Mouse (Mus musculus): ENCODE measurements at regions not wholly inside any gene's neighbourhood (a gene's known extent, or its start where the extent isn't known, plus 50 kb on each side); places are given as distances from the start of the nearest gene placed in this dataset.

DNA sequence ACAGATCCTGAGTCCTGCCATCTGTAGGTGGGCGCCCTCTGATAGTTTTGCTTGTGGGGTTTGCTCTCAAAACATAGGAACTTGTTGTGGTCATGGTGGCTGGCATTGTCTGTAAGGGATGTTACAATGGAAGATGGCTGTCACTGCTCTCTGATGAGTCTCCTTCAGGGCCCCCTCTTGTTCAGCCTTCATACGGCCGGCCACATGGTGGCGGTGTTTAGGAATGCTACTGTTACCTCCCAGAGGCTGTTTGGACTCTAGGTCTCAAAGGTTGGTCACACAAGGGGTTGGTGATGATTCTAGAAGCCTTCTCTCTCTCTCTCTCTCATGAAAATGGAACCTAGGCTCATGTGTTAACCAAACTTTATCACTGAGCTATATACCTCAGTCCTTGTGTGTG is 137.0 kb downstream of the Nufip1 start:
- ATAC-seq (ENCODE audit: insufficient number of reproducible peaks, insufficient read depth, low FRiP score, low read depth), result no peak
- Histone ChIP-seq H3K9me3 (ENCODE audit: control insufficient read depth, low read length) (no peaks in the 10 kb centered on the region), H3K27ac (replicated peaks in 1 of 2; ENCODE audit: control insufficient read depth in 1 of 2, insufficient read depth in 1 of 2, low read depth in 2 of 2, low read length in 2 of 2) (no peak overlapping the region), H3K4me1 (ENCODE audit: control insufficient read depth in 2 of 2, insufficient read depth in 2 of 2, low read length in 2 of 2) (0 out of 4 replicates have a peak, but pooled peaks cover 0 to 3% of the 10 kb centered on the region in 2 experiments), H3K9ac (ENCODE audit: low read length) (no peak overlapping the region), H3K36me3 (ENCODE audit: control insufficient read depth, insufficient read depth, low read length) (no peaks in the 10 kb centered on the region), H3K4me2 (ENCODE audit: low read length) (no peak overlapping the region), H3K27me3 (ENCODE audit: control insufficient read depth, insufficient read depth, low read length) (no peaks in the 10 kb centered on the region), H3K4me3 (ENCODE audit: control insufficient read depth in 1 of 2, insufficient read depth in 1 of 2, low read depth in 1 of 2, low read length in 2 of 2) (no peak overlapping the region)
- WGBS, result 79% methylated on average over 4 of the region's 4 CpGs

DNA sequence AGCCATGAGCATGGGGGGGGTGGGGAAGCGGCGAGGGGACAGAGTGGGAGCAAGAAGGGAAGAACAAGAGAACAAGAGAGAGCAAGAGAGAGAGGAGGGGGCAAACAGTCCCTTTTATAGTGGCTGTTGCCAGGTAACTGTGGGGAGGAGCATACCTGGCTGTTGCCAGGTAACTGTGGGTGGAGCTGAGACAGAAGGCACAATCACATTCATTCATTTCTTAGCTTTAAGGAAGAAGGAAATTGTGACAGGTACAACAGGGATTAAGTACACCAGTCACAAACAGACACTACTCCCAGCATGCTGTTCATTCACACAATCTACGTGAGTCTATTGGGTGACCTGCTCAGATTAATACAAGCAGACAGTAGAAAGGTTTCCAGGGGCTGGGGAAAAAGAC is 143.2 kb downstream of the Nufip1 start:
- no peak for ATAC-seq (ENCODE audit: insufficient number of reproducible peaks, insufficient read depth, low FRiP score, low read depth)
- WGBS, result 89% methylated on average over 3 of the region's 3 CpGs
- no peak overlapping the region for H3K9ac ChIP-seq (ENCODE audit: low read length)

DNA sequence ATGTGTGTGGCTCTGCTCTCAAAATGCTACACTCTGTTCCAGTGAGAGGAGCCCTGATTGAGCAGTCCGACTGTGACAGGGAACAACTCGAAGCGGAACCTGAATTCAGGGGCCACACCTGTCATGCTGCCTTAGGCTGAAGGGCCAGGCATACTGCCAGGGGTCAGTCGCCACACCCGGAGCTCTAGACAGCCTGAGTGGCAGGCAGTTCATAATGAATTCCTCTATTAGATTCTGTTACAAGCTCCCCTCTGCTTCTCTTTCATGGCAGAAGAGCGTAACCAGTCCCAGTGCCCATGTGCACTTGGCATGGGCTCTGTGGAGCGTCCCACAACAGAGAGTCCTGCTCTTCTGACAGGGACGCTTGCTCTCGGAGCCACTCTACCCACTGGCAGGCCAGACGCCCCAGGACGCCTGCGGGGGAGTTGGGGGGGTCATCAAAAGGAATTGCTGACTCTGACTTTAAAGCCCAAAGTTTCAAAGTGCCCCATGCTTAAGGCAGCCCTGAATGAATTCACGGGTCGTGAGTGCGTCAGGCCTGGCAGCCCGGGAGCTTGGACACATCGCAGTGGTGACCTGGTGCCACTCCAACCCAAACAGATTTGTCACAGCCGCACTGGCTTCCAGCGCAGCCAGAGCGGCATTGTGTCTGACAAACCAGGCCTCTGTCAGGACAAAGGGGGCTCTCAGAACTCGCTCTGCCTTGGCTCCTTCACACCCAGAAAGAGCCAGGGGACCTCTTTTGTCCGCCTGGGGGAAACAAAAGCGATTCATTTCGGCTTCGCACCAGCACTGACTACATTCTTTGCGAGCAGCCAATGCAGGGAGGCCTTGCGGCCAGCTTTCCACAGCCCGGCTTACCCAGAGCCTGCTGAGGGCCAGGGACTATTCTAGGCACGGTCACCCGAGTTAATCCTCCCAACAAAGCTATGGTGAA is 144.1 kb downstream of the Nufip1 start:
- peak; percentile 52; the same call in 1 of the 2 replicates for ATAC-seq (ENCODE audit: insufficient number of reproducible peaks, insufficient read depth, low FRiP score, low read depth)
- 28% methylated on average over 30 of the region's 30 CpGs for WGBS
- Histone ChIP-seq H3K36me3 (ENCODE audit: control insufficient read depth, insufficient read depth, low read length) (no peaks in the 10 kb centered on the region), H3K4me1 (ENCODE audit: control insufficient read depth in 2 of 2, insufficient read depth in 2 of 2, low read length in 2 of 2) (peaks cover 12 to 13% of the 10 kb centered on the region in 2 experiments; a peak in 3 of 4 replicates), H3K4me3 (ENCODE audit: control insufficient read depth in 1 of 2, insufficient read depth in 1 of 2, low read depth in 1 of 2, low read length in 2 of 2) (no peak overlapping the region), H3K27ac (replicated peaks in 1 of 2; ENCODE audit: control insufficient read depth in 1 of 2, insufficient read depth in 1 of 2, low read depth in 2 of 2, low read length in 2 of 2) (peak overlapping the region; percentile 44 to 54), H3K4me2 (ENCODE audit: low read length) (peak overlapping the region; percentile 35), H3K27me3 (ENCODE audit: control insufficient read depth, insufficient read depth, low read length) (no peaks in the 10 kb centered on the region), H3K9me3 (ENCODE audit: control insufficient read depth, low read length) (no peaks in the 10 kb centered on the region), H3K9ac (ENCODE audit: low read length) (peak overlapping the region; percentile 47)

More for the DNA sequence above, 143.2 kb downstream of the Nufip1 start:
- H3K4me2 ChIP-seq (ENCODE audit: low read length), result no peak overlapping the region
- no peak overlapping the region for H3K4me3 ChIP-seq (ENCODE audit: control insufficient read depth in 1 of 2, insufficient read depth in 1 of 2, low read depth in 1 of 2, low read length in 2 of 2)
- peaks cover 12 to 13% of the 10 kb centered on the region in 2 experiments; a peak in 3 of 4 replicates for H3K4me1 ChIP-seq (ENCODE audit: control insufficient read depth in 2 of 2, insufficient read depth in 2 of 2, low read length in 2 of 2)
- no peaks in the 10 kb centered on the region for H3K27me3 ChIP-seq (ENCODE audit: control insufficient read depth, insufficient read depth, low read length)
- H3K27ac ChIP-seq (replicated peaks in 1 of 2; ENCODE audit: control insufficient read depth in 1 of 2, insufficient read depth in 1 of 2, low read depth in 2 of 2, low read length in 2 of 2), result no peak overlapping the region
- H3K36me3 ChIP-seq (ENCODE audit: control insufficient read depth, insufficient read depth, low read length), result no peaks in the 10 kb centered on the region
- no peaks in the 10 kb centered on the region for H3K9me3 ChIP-seq (ENCODE audit: control insufficient read depth, low read length)

DNA sequence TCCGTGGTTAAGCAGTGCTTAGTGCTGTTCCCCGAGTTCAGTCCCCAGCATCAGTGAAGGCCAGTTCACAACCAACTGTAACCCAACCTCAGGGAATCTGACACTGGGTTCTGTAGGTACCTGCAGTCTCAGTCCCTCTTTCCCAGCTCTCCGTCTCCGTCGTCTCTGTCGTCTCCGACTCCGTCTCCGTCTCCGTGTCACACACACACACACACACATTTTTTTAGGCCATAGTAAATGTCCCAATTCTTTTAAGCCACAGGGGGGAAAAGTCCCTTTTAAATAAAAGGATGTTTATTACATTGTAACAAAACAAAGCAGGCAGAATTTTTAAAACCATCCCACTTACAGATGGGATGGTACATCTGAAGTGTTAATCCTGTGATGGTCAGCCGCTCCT is 145.3 kb downstream of the Nufip1 start:
- 90% methylated on average over 11 of the region's 11 CpGs for WGBS
- ATAC-seq (ENCODE audit: insufficient number of reproducible peaks, insufficient read depth, low FRiP score, low read depth), result no peak
- no peak overlapping the region for H3K27ac ChIP-seq (replicated peaks in 1 of 2; ENCODE audit: control insufficient read depth in 1 of 2, insufficient read depth in 1 of 2, low read depth in 2 of 2, low read length in 2 of 2)

DNA sequence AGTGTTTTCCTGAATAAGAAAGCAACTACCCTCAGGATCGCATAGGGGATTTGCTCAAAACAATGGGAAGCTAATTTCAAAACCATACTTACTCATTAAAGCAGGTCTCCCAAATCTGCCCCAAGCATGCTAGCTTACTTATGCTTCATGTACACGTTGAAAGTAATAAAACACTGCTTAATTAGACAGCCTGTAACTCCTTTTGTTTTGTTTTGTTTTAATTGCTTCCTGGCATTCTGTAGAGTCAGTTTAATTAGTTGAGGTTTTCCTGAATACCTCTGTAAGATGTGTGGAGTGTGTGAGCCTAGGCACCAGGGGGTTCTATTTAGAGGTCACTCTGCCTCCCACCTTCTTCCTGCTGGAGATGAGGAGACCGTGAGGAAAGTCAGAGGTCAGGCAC is 147.9 kb downstream of the Nufip1 start:
- 44% methylated on average over 3 of the region's 3 CpGs for WGBS
- H3K4me2 ChIP-seq (ENCODE audit: low read length), result no peak overlapping the region

More for the DNA sequence above, 145.3 kb downstream of the Nufip1 start:
- Histone ChIP-seq H3K4me3 (ENCODE audit: control insufficient read depth in 1 of 2, insufficient read depth in 1 of 2, low read depth in 1 of 2, low read length in 2 of 2) (no peak overlapping the region), H3K4me2 (ENCODE audit: low read length) (no peak overlapping the region), H3K4me1 (ENCODE audit: control insufficient read depth in 2 of 2, insufficient read depth in 2 of 2, low read length in 2 of 2) (peaks cover 12 to 13% of the 10 kb centered on the region in 2 experiments; a peak in 3 of 4 replicates), H3K36me3 (ENCODE audit: control insufficient read depth, insufficient read depth, low read length) (no peaks in the 10 kb centered on the region), H3K9ac (ENCODE audit: low read length) (no peak overlapping the region), H3K27me3 (ENCODE audit: control insufficient read depth, insufficient read depth, low read length) (no peaks in the 10 kb centered on the region), H3K9me3 (ENCODE audit: control insufficient read depth, low read length) (no peaks in the 10 kb centered on the region)

DNA sequence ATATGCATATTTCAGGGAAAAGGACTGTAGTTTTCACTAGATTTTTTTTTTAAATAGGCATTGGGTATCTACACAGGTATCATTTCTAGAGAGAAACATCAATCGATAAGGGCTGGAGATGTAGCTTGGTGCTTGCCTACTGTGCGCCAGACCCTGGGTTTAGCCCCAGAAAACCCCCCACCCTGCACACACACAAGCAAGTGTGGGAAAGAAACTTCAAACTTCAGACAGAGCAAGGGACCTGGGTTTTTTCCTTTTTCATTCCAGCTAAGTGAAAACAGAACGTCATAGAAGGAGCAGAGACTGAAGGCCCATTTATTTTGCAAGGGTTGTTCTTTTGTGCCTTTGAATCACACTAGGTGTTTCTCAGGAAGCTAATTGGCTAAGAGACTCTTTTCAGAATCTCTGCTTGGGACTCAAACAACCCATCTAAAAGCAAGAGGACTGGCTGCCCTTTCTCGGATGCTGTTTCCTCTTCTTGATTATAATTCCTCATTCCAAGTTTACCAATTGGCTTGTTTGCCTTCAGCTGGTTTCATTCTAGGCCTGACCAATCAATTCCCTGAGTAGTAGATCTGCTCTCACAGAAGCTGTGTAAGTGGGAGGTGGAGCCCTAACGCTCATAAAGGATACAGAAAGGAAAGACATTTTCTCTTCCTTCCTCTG is 150.1 kb downstream of the Nufip1 start:
- H3K4me3 ChIP-seq (ENCODE audit: control insufficient read depth in 1 of 2, insufficient read depth in 1 of 2, low read depth in 1 of 2, low read length in 2 of 2), result no peak overlapping the region
- no peak overlapping the region for H3K27ac ChIP-seq (replicated peaks in 1 of 2; ENCODE audit: control insufficient read depth in 1 of 2, insufficient read depth in 1 of 2, low read depth in 2 of 2, low read length in 2 of 2)
- peaks cover 0 to 4% of the 10 kb centered on the region in 2 experiments; a peak in 1 of 4 replicates for H3K4me1 ChIP-seq (ENCODE audit: control insufficient read depth in 2 of 2, insufficient read depth in 2 of 2, low read length in 2 of 2)
- H3K36me3 ChIP-seq (ENCODE audit: control insufficient read depth, insufficient read depth, low read length), result no peaks in the 10 kb centered on the region
- no peak overlapping the region for H3K9ac ChIP-seq (ENCODE audit: low read length)
- ATAC-seq (ENCODE audit: insufficient number of reproducible peaks, insufficient read depth, low FRiP score, low read depth), result no peak
- H3K27me3 ChIP-seq (ENCODE audit: control insufficient read depth, insufficient read depth, low read length), result no peaks in the 10 kb centered on the region
- no peak overlapping the region for H3K4me2 ChIP-seq (ENCODE audit: low read length)
- no peaks in the 10 kb centered on the region for H3K9me3 ChIP-seq (ENCODE audit: control insufficient read depth, low read length)
- WGBS, result 80% methylated on average over 5 of the region's 5 CpGs

More for the DNA sequence above, 147.9 kb downstream of the Nufip1 start:
- Histone ChIP-seq H3K9ac (ENCODE audit: low read length) (no peak overlapping the region), H3K4me1 (ENCODE audit: control insufficient read depth in 2 of 2, insufficient read depth in 2 of 2, low read length in 2 of 2) (peaks cover 12 to 13% of the 10 kb centered on the region in 2 experiments; a peak in 3 of 4 replicates), H3K27ac (replicated peaks in 1 of 2; ENCODE audit: control insufficient read depth in 1 of 2, insufficient read depth in 1 of 2, low read depth in 2 of 2, low read length in 2 of 2) (no peak overlapping the region), H3K36me3 (ENCODE audit: control insufficient read depth, insufficient read depth, low read length) (no peaks in the 10 kb centered on the region), H3K9me3 (ENCODE audit: control insufficient read depth, low read length) (no peaks in the 10 kb centered on the region), H3K4me3 (ENCODE audit: control insufficient read depth in 1 of 2, insufficient read depth in 1 of 2, low read depth in 1 of 2, low read length in 2 of 2) (no peak overlapping the region), H3K27me3 (ENCODE audit: control insufficient read depth, insufficient read depth, low read length) (no peaks in the 10 kb centered on the region)
- no peak for ATAC-seq (ENCODE audit: insufficient number of reproducible peaks, insufficient read depth, low FRiP score, low read depth)

DNA sequence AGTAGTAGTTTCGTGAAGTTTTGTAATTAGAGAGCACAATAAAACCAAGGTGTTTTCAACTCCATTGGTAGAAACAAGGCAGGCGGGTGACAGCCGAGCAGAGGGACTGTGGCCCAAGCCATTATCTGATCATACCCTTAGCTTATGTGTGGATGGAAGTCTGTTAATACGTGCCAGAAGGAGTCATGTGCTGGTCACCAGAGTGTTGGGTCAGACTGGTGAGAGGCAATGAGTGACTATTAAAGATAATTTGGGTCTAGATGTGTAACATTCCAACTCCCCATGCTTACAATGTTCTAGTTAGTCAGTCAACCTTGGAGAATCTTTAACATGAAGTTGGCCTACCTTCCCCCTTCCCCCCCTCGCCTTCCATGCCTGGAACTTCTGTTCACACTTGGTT is 151.1 kb upstream of the Tsc22d1 start:
- Histone ChIP-seq H3K4me3 (ENCODE audit: control insufficient read depth in 1 of 2, insufficient read depth in 1 of 2, low read depth in 1 of 2, low read length in 2 of 2) (no peak overlapping the region), H3K4me1 (ENCODE audit: control insufficient read depth in 2 of 2, insufficient read depth in 2 of 2, low read length in 2 of 2) (no peaks in the 10 kb centered on the region), H3K4me2 (ENCODE audit: low read length) (no peak overlapping the region), H3K27me3 (ENCODE audit: control insufficient read depth, insufficient read depth, low read length) (no peaks in the 10 kb centered on the region), H3K36me3 (ENCODE audit: control insufficient read depth, insufficient read depth, low read length) (no peaks in the 10 kb centered on the region), H3K27ac (replicated peaks in 1 of 2; ENCODE audit: control insufficient read depth in 1 of 2, insufficient read depth in 1 of 2, low read depth in 2 of 2, low read length in 2 of 2) (no peak overlapping the region), H3K9ac (ENCODE audit: low read length) (no peak overlapping the region), H3K9me3 (ENCODE audit: control insufficient read depth, low read length) (0 out of 2 replicates have a peak, but pooled peaks cover 3% of the 10 kb centered on the region)
- 81% methylated on average over 5 of the region's 5 CpGs for WGBS
- ATAC-seq (ENCODE audit: insufficient number of reproducible peaks, insufficient read depth, low FRiP score, low read depth), result no peak
